In genomic region chr10:14404070-14404469, GRCm38 (mm10) we compare ENCODE assay signal across 9 mouse cellular contexts.
A peak's percentile ranks its signal among the peaks of the same experiment; 100 is the strongest.
DNase-seq lines count a peak whose midpoint lies in the region; ATAC-seq lines count a peak whose summit lies in the region.
"Had no signal": no experiment of that assay in that cellular context is flagged by ENCODE, and none has a peak within 500 bp of the region (broad histone marks: within the 10 kb centered on the region; RNA-seq: fewer than 3 reads in every experiment).

No protein-coding gene starts in this region.

- WGBS in limb, embryonic 11.5 days: 88% methylated on average over 1 of the region's 1 CpGs
- 76% methylated on average over 1 of the region's 1 CpGs for WGBS in limb, embryonic 10.5 days
- 57% methylated on average over 1 of the region's 1 CpGs for WGBS in lung, embryonic 15.5 days

- H3K27ac ChIP-seq in limb, embryonic 11.5 days (replicated peaks; ENCODE audit: low read depth, low read length): no peak overlapping the region
- no peak overlapping the region for H3K27ac ChIP-seq in limb, embryonic 10.5 days
- no peak overlapping the region for H3K27ac ChIP-seq in lung, embryonic 15.5 days

- H3K4me1 ChIP-seq in limb, embryonic 11.5 days (ENCODE audit: control insufficient read depth, insufficient read depth, low read length): no peaks in the 10 kb centered on the region
- H3K4me1 ChIP-seq in limb, embryonic 10.5 days: no peaks in the 10 kb centered on the region
- no peaks in the 10 kb centered on the region for H3K4me1 ChIP-seq in lung, embryonic 15.5 days

- no peak overlapping the region for H3K9ac ChIP-seq in limb, embryonic 11.5 days (ENCODE audit: low read length)
- H3K9ac ChIP-seq in lung, embryonic 15.5 days: no peak overlapping the region

- no peaks in the 10 kb centered on the region for H3K36me3 ChIP-seq in limb, embryonic 11.5 days (ENCODE audit: control insufficient read depth, insufficient read depth, low read length)
- no peaks in the 10 kb centered on the region for H3K36me3 ChIP-seq in limb, embryonic 10.5 days
- H3K36me3 ChIP-seq in lung, embryonic 15.5 days: peaks cover 20% of the 10 kb centered on the region
- H3K36me3 ChIP-seq: G1E had no signal

- peaks cover 3% of the 10 kb centered on the region; the same call in 1 of the 2 replicates for H3K9me3 ChIP-seq in limb, embryonic 11.5 days (ENCODE audit: control insufficient read depth, low read length)
- peaks cover 2% of the 10 kb centered on the region; the same call in 1 of the 2 replicates for H3K9me3 ChIP-seq in limb, embryonic 10.5 days (replicated peaks)
- peaks cover 6% of the 10 kb centered on the region for H3K9me3 ChIP-seq in lung, embryonic 15.5 days
- H3K9me3 ChIP-seq: G1E had no signal

- H3K4me2 ChIP-seq in limb, embryonic 11.5 days (ENCODE audit: low read depth, severe bottlenecking): no peak overlapping the region
- H3K4me2 ChIP-seq in lung, embryonic 15.5 days: no peak overlapping the region

- ATAC-seq in limb, embryonic 11.5 days (ENCODE audit: insufficient number of reproducible peaks, low FRiP score, low TSS enrichment, low read depth): no peak
- ATAC-seq in lung, embryonic 15.5 days (ENCODE audit: borderline replicate concordance, extremely low read depth, low FRiP score, low TSS enrichment): 0 out of 2 replicates have a peak, but pooled peaks have one; percentile 14

- DNase-seq in embryo, embryonic 10 days (ENCODE audit: low spot score): peak; percentile 41
- DNase-seq in embryo, embryonic 9.5 days (ENCODE audit: extremely low spot score): no peak
- peak; percentile 32 for DNase-seq in limb, embryonic 11.5 days (ENCODE audit: low spot score)
- DNase-seq in limb, embryonic 10.5 days (ENCODE audit: low spot score): no peak
- DNase-seq in adipocyte (ENCODE audit: low spot score): peak; percentile 65
- DNase-seq in cerebellum, postnatal 25 days: no peak
- DNase-seq in cerebellum, postnatal 36 days: no peak

- H3K27me3 ChIP-seq in limb, embryonic 11.5 days (ENCODE audit: control insufficient read depth, insufficient read depth, low read length): no peaks in the 10 kb centered on the region
- no peaks in the 10 kb centered on the region for H3K27me3 ChIP-seq in limb, embryonic 10.5 days (ENCODE audit: low read depth, poor library complexity, severe bottlenecking)
- H3K27me3 ChIP-seq in lung, embryonic 15.5 days: no peaks in the 10 kb centered on the region

- H3K4me3 ChIP-seq in limb, embryonic 11.5 days (ENCODE audit: low read depth, low read length): no peak overlapping the region
- no peak overlapping the region for H3K4me3 ChIP-seq in limb, embryonic 10.5 days
- H3K4me3 ChIP-seq in lung, embryonic 15.5 days: no peak overlapping the region

Comparison
In these comparisons a context has a peak if more than half of its experiments do, and no peak if none do; other contexts are left out.
1. DNase-seq: peak in embryo, embryonic 10 days (single experiment), limb, embryonic 11.5 days (single experiment) and adipocyte (single experiment); none in embryo, embryonic 9.5 days (single experiment), limb, embryonic 10.5 days (single experiment), cerebellum, postnatal 25 days (0 of 2) and cerebellum, postnatal 36 days (0 of 2).